Mouse (Mus musculus): ENCODE data around the gene Krt81. TPM values are rescaled to one million over a fixed set of nuclear protein-coding genes. Genes with fewer than 3 reads are reported as not detected.

The Krt81 gene
- polyA plus RNA-seq (2015; fragmentation: Nextera tagmentation; extraction: Ambion mirVana): not detected in 2 replicates

DNA sequence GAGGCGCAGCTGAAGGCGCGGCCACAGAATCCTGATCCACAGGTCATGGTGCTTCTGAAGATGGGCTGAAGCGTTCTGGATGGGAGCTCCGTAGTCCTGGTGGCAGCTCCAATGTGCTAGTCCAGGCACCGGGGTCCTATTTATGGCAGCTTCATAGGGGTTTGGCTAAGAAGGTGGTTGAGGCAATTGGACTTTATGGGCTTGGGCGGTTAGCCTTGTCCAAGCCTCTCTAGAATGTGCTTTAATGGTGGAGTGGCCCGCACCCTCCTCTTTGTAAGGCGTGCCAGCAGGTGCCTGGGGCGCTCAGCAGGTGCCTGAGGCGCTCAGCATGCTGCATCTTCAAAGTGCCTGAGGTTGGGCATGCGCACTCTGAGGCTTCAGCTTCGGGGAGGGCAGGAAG, at the start of gene Krt81:
TSS of gene Krt81 (minus strand) at position 101 of the 400 bp plus-strand sequence.
- H3K36me3 ChIP-seq (ENCODE audit: control insufficient read depth, insufficient read depth): no peaks in the 10 kb centered on the region
- ATAC-seq (ENCODE audit: low read depth): no peak
- WGBS (ENCODE audit: insufficient replicate concordance): 74% methylated on average over 13 of the region's 13 CpGs
- H3K4me1 ChIP-seq (ENCODE audit: control insufficient read depth, low read depth, low read length): no peaks in the 10 kb centered on the region
- no peak within 1 kb of the TSS for H3K27ac ChIP-seq (ENCODE audit: low read length)
- H3K4me3 ChIP-seq (ENCODE audit: low read depth, low read length): no peak within 1 kb of the TSS
- no peak within 1 kb of the TSS for H3K4me2 ChIP-seq (ENCODE audit: low read depth, low read length)
- H3K9ac ChIP-seq (ENCODE audit: low read depth, low read length): no peak within 1 kb of the TSS
- H3K9me3 ChIP-seq (replicated peaks; ENCODE audit: control insufficient read depth, low read length): no peaks in the 10 kb centered on the region
- no peaks in the 10 kb centered on the region for H3K27me3 ChIP-seq (ENCODE audit: control insufficient read depth, insufficient read depth, low read depth, low read length)

DNA sequence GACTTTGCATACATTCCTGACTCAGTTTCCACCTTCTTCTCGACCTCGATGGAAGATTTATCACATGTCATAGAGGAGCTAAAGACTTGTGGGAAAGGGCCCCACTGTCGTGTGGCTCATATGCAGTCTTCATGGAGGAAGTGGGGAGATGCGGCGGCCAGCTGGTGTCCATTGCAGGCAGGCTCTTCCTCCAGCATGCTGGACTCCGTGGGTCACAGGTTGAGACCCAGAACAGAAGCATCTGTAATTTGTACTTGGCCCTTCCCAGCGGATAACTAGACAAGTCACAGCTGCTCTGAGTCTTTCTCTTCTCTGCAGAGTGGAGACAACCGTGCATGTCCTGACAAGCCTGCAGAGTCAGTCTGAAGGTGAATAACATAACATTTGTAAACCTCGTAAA, 44.7 kb upstream of the Krt81 start:
- H3K4me3 ChIP-seq (ENCODE audit: low read depth, low read length): no peak overlapping the region
- no peak overlapping the region for H3K9ac ChIP-seq (ENCODE audit: low read depth, low read length)
- no peaks in the 10 kb centered on the region for H3K4me1 ChIP-seq (ENCODE audit: control insufficient read depth, low read depth, low read length)
- H3K9me3 ChIP-seq (replicated peaks; ENCODE audit: control insufficient read depth, low read length): no peaks in the 10 kb centered on the region
- no peak overlapping the region for H3K4me2 ChIP-seq (ENCODE audit: low read depth, low read length)
- no peak for ATAC-seq (ENCODE audit: low read depth)
- no peaks in the 10 kb centered on the region for H3K36me3 ChIP-seq (ENCODE audit: control insufficient read depth, insufficient read depth)
- H3K27ac ChIP-seq (ENCODE audit: low read length): no peak overlapping the region
- no peaks in the 10 kb centered on the region for H3K27me3 ChIP-seq (ENCODE audit: control insufficient read depth, insufficient read depth, low read depth, low read length)
- WGBS (ENCODE audit: insufficient replicate concordance): 44% methylated on average over 9 of the region's 9 CpGs

DNA sequence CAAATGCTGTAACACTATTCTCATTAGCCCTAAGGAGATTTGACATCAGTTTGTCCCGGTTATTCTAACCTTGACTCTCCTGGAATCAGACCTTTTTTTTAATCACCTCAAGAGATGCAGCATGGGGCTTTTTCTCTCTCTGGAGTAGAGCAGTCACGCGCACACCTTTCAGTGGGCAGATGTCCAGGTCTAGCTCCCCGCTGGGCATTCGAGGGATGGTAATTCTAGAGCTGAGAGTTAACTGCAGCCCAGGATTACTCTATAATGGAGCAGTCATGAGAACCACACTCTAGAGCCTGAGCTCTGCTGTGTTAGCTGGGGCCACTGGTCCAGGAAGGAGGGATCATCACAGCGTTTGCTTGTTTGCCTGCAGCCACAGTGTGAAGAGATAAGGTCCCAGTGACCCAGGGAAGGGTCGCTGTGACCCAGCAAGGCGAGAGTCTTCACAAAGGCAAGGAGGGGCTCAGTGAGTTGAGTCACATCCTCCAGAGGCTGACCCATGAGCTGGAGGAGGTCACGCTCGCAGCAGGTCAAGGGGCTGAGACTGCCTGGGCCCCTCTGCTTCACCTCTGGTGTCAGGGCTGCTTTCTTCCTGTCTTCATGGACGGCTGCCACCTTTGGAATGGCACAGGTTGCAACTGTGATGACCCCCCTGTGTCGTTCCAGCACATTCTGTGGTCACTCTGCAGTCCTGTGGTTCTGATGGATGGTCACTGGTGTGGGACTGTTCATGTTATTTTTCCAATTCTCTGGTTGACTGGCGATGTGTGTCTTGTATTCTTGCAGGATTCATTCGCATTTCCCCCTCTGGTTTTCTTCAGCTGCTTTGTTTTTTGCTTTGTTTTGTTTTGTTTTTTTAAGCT, 43.6 kb upstream of the Krt81 start:
- Histone ChIP-seq H3K36me3 (ENCODE audit: control insufficient read depth, insufficient read depth) (no peaks in the 10 kb centered on the region), H3K4me1 (ENCODE audit: control insufficient read depth, low read depth, low read length) (no peaks in the 10 kb centered on the region), H3K27me3 (ENCODE audit: control insufficient read depth, insufficient read depth, low read depth, low read length) (no peaks in the 10 kb centered on the region), H3K9ac (ENCODE audit: low read depth, low read length) (no peak overlapping the region), H3K4me2 (ENCODE audit: low read depth, low read length) (no peak overlapping the region), H3K4me3 (ENCODE audit: low read depth, low read length) (no peak overlapping the region), H3K27ac (ENCODE audit: low read length) (no peak overlapping the region), H3K9me3 (replicated peaks; ENCODE audit: control insufficient read depth, low read length) (no peaks in the 10 kb centered on the region)
- ATAC-seq (ENCODE audit: low read depth): no peak
- WGBS (ENCODE audit: insufficient replicate concordance): 43% methylated on average over 14 of the region's 14 CpGs

DNA sequence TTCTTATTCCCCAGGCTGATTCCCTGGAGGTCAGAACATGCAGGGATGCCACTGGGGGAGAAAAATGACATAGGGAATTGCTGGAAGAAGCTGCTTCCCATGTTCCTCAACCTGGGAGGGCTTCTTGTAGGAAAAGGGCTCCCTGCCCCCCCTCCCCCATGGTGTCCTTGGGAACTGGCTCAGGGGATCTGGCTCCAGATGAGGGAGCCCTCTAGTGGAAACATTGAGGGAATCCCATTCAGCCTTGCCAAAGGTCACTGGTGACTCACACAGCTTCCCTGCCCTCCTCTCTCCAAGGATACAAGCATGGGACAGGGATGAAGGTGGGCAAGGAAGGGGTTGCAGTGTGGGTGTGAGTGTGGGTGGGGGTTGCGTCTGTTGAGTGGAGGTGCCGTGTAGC, 33.6 kb upstream of the Krt81 start:
- no peak for ATAC-seq (ENCODE audit: low read depth)
- no peak overlapping the region for H3K4me2 ChIP-seq (ENCODE audit: low read depth, low read length)
- H3K4me1 ChIP-seq (ENCODE audit: control insufficient read depth, low read depth, low read length): no peaks in the 10 kb centered on the region
- no peaks in the 10 kb centered on the region for H3K36me3 ChIP-seq (ENCODE audit: control insufficient read depth, insufficient read depth)
- H3K9ac ChIP-seq (ENCODE audit: low read depth, low read length): no peak overlapping the region
- no peaks in the 10 kb centered on the region for H3K27me3 ChIP-seq (ENCODE audit: control insufficient read depth, insufficient read depth, low read depth, low read length)
- no peak overlapping the region for H3K4me3 ChIP-seq (ENCODE audit: low read depth, low read length)
- H3K27ac ChIP-seq (ENCODE audit: low read length): no peak overlapping the region
- WGBS (ENCODE audit: insufficient replicate concordance): 40% methylated on average over 1 of the region's 2 CpGs
- H3K9me3 ChIP-seq (replicated peaks; ENCODE audit: control insufficient read depth, low read length): no peaks in the 10 kb centered on the region

DNA sequence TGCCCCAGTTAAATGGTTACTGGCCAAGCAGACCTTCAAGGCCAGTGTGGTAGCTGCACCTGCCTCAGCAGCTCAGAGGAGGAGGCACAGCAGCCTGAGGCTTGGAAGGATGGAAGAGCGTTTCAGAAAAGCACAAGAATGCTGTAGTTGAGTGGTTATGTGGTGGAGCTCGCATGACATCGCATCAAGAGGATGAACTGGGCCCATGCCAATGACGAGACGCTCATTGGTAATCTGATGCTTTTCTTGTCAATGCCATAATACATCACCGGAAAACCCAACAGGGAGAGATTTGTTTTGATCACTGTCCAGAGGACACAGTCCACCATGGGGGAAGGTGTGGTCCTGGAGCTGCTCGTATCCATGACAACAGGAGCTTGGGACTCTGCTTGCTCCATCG, 31.7 kb upstream of the Krt81 start:
- Histone ChIP-seq H3K9ac (ENCODE audit: low read depth, low read length) (no peak overlapping the region), H3K27ac (ENCODE audit: low read length) (no peak overlapping the region), H3K9me3 (replicated peaks; ENCODE audit: control insufficient read depth, low read length) (no peaks in the 10 kb centered on the region), H3K27me3 (ENCODE audit: control insufficient read depth, insufficient read depth, low read depth, low read length) (no peaks in the 10 kb centered on the region), H3K4me3 (ENCODE audit: low read depth, low read length) (no peak overlapping the region), H3K4me1 (ENCODE audit: control insufficient read depth, low read depth, low read length) (no peaks in the 10 kb centered on the region), H3K4me2 (ENCODE audit: low read depth, low read length) (no peak overlapping the region), H3K36me3 (ENCODE audit: control insufficient read depth, insufficient read depth) (no peaks in the 10 kb centered on the region)
- ATAC-seq (ENCODE audit: low read depth): no peak
- 77% methylated on average over 8 of the region's 8 CpGs for WGBS (ENCODE audit: insufficient replicate concordance)

DNA sequence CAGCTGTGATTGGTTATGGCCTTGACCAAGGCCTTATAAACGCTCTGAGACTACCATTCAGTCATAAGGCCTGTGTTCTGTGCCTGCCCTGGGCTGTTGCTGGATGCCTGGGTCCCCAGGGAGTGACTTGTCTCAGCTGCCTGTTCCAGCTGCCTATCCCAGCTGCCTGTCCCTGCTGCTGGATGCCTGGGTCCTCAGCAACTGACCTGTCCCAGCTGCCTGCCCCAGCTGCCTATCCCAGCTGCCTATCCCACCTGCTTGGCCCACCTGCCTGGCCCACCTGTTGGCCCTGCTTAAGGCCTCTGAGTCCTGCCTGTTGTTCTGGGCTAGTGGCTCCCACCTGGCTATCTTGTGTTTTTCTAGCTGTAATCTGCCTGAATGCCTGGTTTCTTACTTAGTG, 30.7 kb upstream of the Krt81 start:
- Histone ChIP-seq H3K36me3 (ENCODE audit: control insufficient read depth, insufficient read depth) (no peaks in the 10 kb centered on the region), H3K4me2 (ENCODE audit: low read depth, low read length) (no peak overlapping the region), H3K9me3 (replicated peaks; ENCODE audit: control insufficient read depth, low read length) (no peaks in the 10 kb centered on the region), H3K4me3 (ENCODE audit: low read depth, low read length) (no peak overlapping the region), H3K27ac (ENCODE audit: low read length) (no peak overlapping the region), H3K9ac (ENCODE audit: low read depth, low read length) (no peak overlapping the region), H3K27me3 (ENCODE audit: control insufficient read depth, insufficient read depth, low read depth, low read length) (no peaks in the 10 kb centered on the region), H3K4me1 (ENCODE audit: control insufficient read depth, low read depth, low read length) (no peaks in the 10 kb centered on the region)
- WGBS (ENCODE audit: insufficient replicate concordance): 22% methylated on average over 1 of the region's 1 CpGs
- no peak for ATAC-seq (ENCODE audit: low read depth)

DNA sequence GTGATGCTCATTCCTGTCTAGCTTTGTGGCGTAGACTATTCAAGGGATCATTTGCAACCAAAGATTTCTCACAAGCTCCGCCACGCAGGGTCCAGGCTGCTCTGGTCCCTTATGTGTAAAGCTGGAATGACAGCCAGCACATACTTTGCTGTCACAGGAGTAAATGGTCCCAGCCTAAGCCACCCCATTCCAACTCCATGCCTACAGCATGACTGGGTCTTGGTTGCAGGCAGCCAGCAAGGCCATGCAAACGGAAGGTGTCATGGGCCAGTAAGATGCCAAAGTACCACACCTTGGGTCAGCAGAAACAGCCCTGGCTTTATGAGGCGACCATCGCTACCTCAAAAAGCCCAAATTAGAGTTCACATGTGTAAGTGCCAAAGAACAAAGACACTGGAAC, 30.2 kb upstream of the Krt81 start:
- H3K36me3 ChIP-seq (ENCODE audit: control insufficient read depth, insufficient read depth): no peaks in the 10 kb centered on the region
- H3K27ac ChIP-seq (ENCODE audit: low read length): no peak overlapping the region
- no peak for ATAC-seq (ENCODE audit: low read depth)
- no peaks in the 10 kb centered on the region for H3K4me1 ChIP-seq (ENCODE audit: control insufficient read depth, low read depth, low read length)
- H3K9ac ChIP-seq (ENCODE audit: low read depth, low read length): no peak overlapping the region
- H3K9me3 ChIP-seq (replicated peaks; ENCODE audit: control insufficient read depth, low read length): no peaks in the 10 kb centered on the region
- H3K4me3 ChIP-seq (ENCODE audit: low read depth, low read length): no peak overlapping the region
- H3K4me2 ChIP-seq (ENCODE audit: low read depth, low read length): no peak overlapping the region
- WGBS (ENCODE audit: insufficient replicate concordance): 59% methylated on average over 6 of the region's 6 CpGs
- H3K27me3 ChIP-seq (ENCODE audit: control insufficient read depth, insufficient read depth, low read depth, low read length): no peaks in the 10 kb centered on the region

DNA sequence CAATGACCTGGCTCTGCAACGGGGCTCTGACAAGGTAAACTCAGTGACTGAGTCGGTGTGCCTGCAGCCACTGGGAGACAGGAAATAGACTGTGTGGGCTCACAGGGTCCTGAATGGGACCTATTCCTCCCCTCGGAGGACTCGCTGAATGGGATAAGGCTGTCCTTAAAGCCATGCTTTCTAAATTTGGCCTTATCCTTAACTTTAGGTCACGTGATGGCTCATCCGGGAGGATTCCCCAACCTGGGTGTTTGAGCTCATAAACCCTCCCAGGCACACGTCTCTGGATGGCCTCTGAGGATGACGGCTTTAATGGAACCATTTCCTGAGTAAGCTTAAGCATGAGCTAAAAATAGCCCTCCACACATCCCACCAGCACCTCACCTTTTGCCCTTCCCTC, 29.2 kb upstream of the Krt81 start:
- H3K36me3 ChIP-seq (ENCODE audit: control insufficient read depth, insufficient read depth): no peaks in the 10 kb centered on the region
- H3K27me3 ChIP-seq (ENCODE audit: control insufficient read depth, insufficient read depth, low read depth, low read length): no peaks in the 10 kb centered on the region
- 32% methylated on average over 8 of the region's 8 CpGs for WGBS (ENCODE audit: insufficient replicate concordance)
- no peak overlapping the region for H3K9ac ChIP-seq (ENCODE audit: low read depth, low read length)
- H3K27ac ChIP-seq (ENCODE audit: low read length): no peak overlapping the region
- no peak for ATAC-seq (ENCODE audit: low read depth)
- no peak overlapping the region for H3K4me3 ChIP-seq (ENCODE audit: low read depth, low read length)
- no peaks in the 10 kb centered on the region for H3K9me3 ChIP-seq (replicated peaks; ENCODE audit: control insufficient read depth, low read length)
- no peaks in the 10 kb centered on the region for H3K4me1 ChIP-seq (ENCODE audit: control insufficient read depth, low read depth, low read length)
- H3K4me2 ChIP-seq (ENCODE audit: low read depth, low read length): no peak overlapping the region

DNA sequence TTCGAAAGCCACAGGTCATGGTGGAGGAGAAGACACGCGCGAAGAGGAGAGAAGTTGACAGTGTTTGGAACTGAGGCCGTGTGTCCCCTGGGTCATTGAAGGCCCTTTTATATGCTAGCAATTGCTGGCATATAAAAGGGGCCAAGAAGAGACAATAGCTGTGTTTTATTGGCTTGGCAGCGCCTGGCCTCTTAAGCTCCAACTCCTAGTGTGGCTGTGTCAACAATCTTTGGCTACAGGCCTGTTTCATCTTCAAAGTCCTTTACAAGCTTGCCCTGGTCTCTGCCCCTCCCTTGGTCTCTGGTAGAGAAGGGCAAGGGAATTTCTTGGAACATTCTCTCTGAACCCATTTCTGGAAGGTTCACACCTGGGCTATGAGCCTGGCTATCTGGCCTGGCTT, 27.9 kb upstream of the Krt81 start, which contains the start of gene Krt83:
TSS of gene Krt83 (minus strand) at position 82 of the 400 bp plus-strand sequence.
- no peak within 1 kb of the TSS for H3K9ac ChIP-seq (ENCODE audit: low read depth, low read length)
- H3K4me2 ChIP-seq (ENCODE audit: low read depth, low read length): no peak within 1 kb of the TSS
- no peaks in the 10 kb centered on the region for H3K36me3 ChIP-seq (ENCODE audit: control insufficient read depth, insufficient read depth)
- no peak within 1 kb of the TSS for H3K4me3 ChIP-seq (ENCODE audit: low read depth, low read length)
- no peaks in the 10 kb centered on the region for H3K4me1 ChIP-seq (ENCODE audit: control insufficient read depth, low read depth, low read length)
- no peak for ATAC-seq (ENCODE audit: low read depth)
- no peaks in the 10 kb centered on the region for H3K27me3 ChIP-seq (ENCODE audit: control insufficient read depth, insufficient read depth, low read depth, low read length)
- 67% methylated on average over 6 of the region's 6 CpGs for WGBS (ENCODE audit: insufficient replicate concordance)
- H3K9me3 ChIP-seq (replicated peaks; ENCODE audit: control insufficient read depth, low read length): no peaks in the 10 kb centered on the region
- H3K27ac ChIP-seq (ENCODE audit: low read length): no peak within 1 kb of the TSS

All from liver, embryonic 16.5 days (tissue).